Mouse (Mus musculus) heart, adult 2 months (tissue): Measurements from ENCODE around the gene Bclaf3.

Experiments
- CTCF ChIP-seq: fragments of 200-600 bp; IDR thresholded peaks from 2 replicates; pipeline ENCODE4 v1.8.1; 2022; ENCODE audit warnings: antibody characterized with exemption, mild to moderate bottlenecking, moderate library complexity
- EP300 ChIP-seq: fragments of 200-500 bp; IDR thresholded peaks from 2 replicates; pipeline ENCODE4 v1.6.1; 2011; ENCODE audit warnings: low read depth, low read length, control low read depth; ENCODE audit not compliant: insufficient read depth
- POLR2A ChIP-seq: fragments of 200-500 bp; IDR thresholded peaks from 2 replicates; pipeline ENCODE4 v1.6.1; 2011; ENCODE audit warnings: mild to moderate bottlenecking, low read depth, low read length, control low read depth; ENCODE audit not compliant: insufficient read depth

GRCm38 (mm10) chrX:159508331-159509036 lies 18.0 kb upstream of the Bclaf3 start:
- TF ChIP-seq CTCF (no peak), POLR2A (no peak), EP300 (no peak)
